Mouse (Mus musculus) ES-Bruce4 (cell line): ENCODE results near the gene Tgfbr3.

Experiments
- CTCF ChIP-seq: IDR thresholded peaks from one replicate; pipeline ENCODE4 v1.8.1; 2011; ENCODE audit warnings: low read depth, low read length
- EP300 ChIP-seq: IDR thresholded peaks from 2 replicates; pipeline ENCODE4 v1.6.1; 2011; ENCODE audit warnings: low read depth, low read length; ENCODE audit not compliant: insufficient read depth
- POLR2A ChIP-seq: IDR thresholded peaks from one replicate; pipeline ENCODE4 v1.8.1; 2011; ENCODE audit warnings: low read length; ENCODE audit not compliant: insufficient read depth

GRCm38 (mm10) chr5:107059514-107059913 lies 229.9 kb downstream of the Tgfbr3 start:
- TF ChIP-seq CTCF = no peak
- no peak for TF ChIP-seq EP300
- TF ChIP-seq POLR2A = no peak
